Mouse (Mus musculus): Measurements from ENCODE around the gene Gsk3a. TPM values are rescaled to one million over a fixed set of nuclear protein-coding genes. Genes with fewer than 3 reads are reported as not detected.

The Gsk3a gene
- polyA plus RNA-seq, 1 experiment from 2014 or later = 4.3 TPM

GRCm38 (mm10) chr7:25278341-25279075 is 40.9 kb upstream of the Gsk3a start:
- H3K4me1 ChIP-seq (ENCODE audit: insufficient read depth) = peaks cover 66% of the 10 kb centered on the region

GRCm38 (mm10) chr7:25277998-25278340 is 40.3 kb upstream of the Gsk3a start:
- Histone ChIP-seq H3K36me3 (replicated peaks; ENCODE audit: insufficient read depth, low read length) (0 out of 2 replicates have a peak, but pooled peaks cover 3% of the 10 kb centered on the region), H3K4me3 (ENCODE audit: low read depth, low read length) (peak overlapping the region; percentile 70), H3K4me2 (ENCODE audit: low read depth, low read length) (peak overlapping the region; percentile 99), H3K27me3 (ENCODE audit: insufficient read depth, low read length) (no peaks in the 10 kb centered on the region), H3K4me1 (ENCODE audit: insufficient read depth) (peaks cover 66% of the 10 kb centered on the region), H3K27ac (ENCODE audit: low read depth) (peak overlapping the region; percentile 96), H3K9me3 (ENCODE audit: low read length) (no peaks in the 10 kb centered on the region), H3K9ac (replicated peaks) (peak overlapping the region; percentile 68)
- TF ChIP-seq EP300 (IDR thresholded peaks at IDR 0.05; ENCODE audit: low read depth) (no peak), CTCF (IDR thresholded peaks at IDR 0.05; ENCODE audit: low read depth) (no peak)
- WGBS (ENCODE audit: insufficient replicate concordance) = 9% methylated on average over 4 of the region's 4 CpGs
- no peak for ATAC-seq
- DNase-seq = no peak

More at GRCm38 (mm10) chr7:25278341-25279075, 40.9 kb upstream of the Gsk3a start:
- TF ChIP-seq EP300 (IDR thresholded peaks at IDR 0.05; ENCODE audit: low read depth) (no peak), CTCF (IDR thresholded peaks at IDR 0.05; ENCODE audit: low read depth) (peak; percentile 73)
- H3K4me3 ChIP-seq (ENCODE audit: low read depth, low read length) = peak overlapping the region; percentile 70
- peak overlapping the region; percentile 96 for H3K27ac ChIP-seq (ENCODE audit: low read depth)
- peak; percentile 58 for ATAC-seq
- H3K4me2 ChIP-seq (ENCODE audit: low read depth, low read length) = peak overlapping the region; percentile 99
- peak; percentile 88 for DNase-seq
- H3K9me3 ChIP-seq (ENCODE audit: low read length) = no peaks in the 10 kb centered on the region
- H3K27me3 ChIP-seq (ENCODE audit: insufficient read depth, low read length) = no peaks in the 10 kb centered on the region
- H3K9ac ChIP-seq (replicated peaks) = peak overlapping the region; percentile 68
- H3K36me3 ChIP-seq (replicated peaks; ENCODE audit: insufficient read depth, low read length) = 0 out of 2 replicates have a peak, but pooled peaks cover 3% of the 10 kb centered on the region
- under 1% methylated on average over 54 of the region's 60 CpGs for WGBS (ENCODE audit: insufficient replicate concordance)

GRCm38 (mm10) chr7:25277405-25277804 is 39.8 kb upstream of the Gsk3a start:
- H3K4me3 ChIP-seq (ENCODE audit: low read depth, low read length) = no peak overlapping the region
- DNase-seq (no peak), ATAC-seq (no peak)
- H3K4me2 ChIP-seq (ENCODE audit: low read depth, low read length) = peak overlapping the region; percentile 99
- H3K4me1 ChIP-seq (ENCODE audit: insufficient read depth) = peaks cover 65% of the 10 kb centered on the region
- peak overlapping the region; percentile 68; the same call in 1 of the 2 replicates for H3K9ac ChIP-seq (replicated peaks)
- no peaks in the 10 kb centered on the region for H3K9me3 ChIP-seq (ENCODE audit: low read length)
- H3K27ac ChIP-seq (ENCODE audit: low read depth) = peak overlapping the region; percentile 96; the same call in 1 of the 2 replicates
- H3K36me3 ChIP-seq (replicated peaks; ENCODE audit: insufficient read depth, low read length) = peaks cover 7% of the 10 kb centered on the region; the same call in 1 of the 2 replicates
- 92% methylated on average over 4 of the region's 4 CpGs for WGBS (ENCODE audit: insufficient replicate concordance)
- no peaks in the 10 kb centered on the region for H3K27me3 ChIP-seq (ENCODE audit: insufficient read depth, low read length)
- TF ChIP-seq EP300 (IDR thresholded peaks at IDR 0.05; ENCODE audit: low read depth) = no peak
- TF ChIP-seq CTCF (IDR thresholded peaks at IDR 0.05; ENCODE audit: low read depth) = no peak

DNA sequence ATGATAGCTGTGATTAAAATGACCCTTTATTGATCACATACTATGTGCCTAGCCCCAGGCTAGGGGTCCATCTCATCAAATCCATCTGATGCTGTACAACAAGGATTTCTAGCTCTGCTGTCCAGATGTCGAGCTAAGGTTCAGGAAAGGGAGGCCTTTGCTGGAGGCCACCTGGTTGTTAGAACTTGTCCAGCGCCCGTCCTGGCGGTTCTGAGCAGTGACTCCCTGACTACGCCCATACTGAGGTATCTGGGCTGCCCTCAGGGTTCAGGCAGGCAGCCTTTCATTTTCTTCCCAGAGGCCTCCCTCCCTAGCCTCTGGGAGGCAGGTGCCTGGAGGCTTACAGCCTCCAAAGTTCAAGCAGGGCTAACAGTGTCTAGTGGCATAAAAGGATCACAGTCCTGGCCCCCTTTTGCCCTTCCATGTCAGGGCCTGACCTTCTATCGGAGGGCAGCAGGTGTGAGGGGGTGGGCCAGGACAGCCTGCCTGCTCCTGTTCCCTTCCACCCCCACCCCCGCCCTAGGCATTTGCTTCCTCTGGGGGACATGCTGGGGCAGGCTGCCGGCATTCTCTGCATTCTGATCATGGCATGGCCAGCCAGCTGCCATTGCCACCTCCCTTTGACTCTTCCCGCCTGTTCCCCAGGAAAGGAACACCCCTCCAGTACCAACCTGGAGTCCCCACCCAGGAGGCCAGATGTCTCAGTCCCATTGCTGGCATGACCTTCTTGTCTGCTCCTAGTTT is 38.1 kb upstream of the Gsk3a start:
- 62% methylated on average over 9 of the region's 9 CpGs for WGBS (ENCODE audit: insufficient replicate concordance)
- DNase-seq (peak; percentile 15), ATAC-seq (no peak)
- H3K27me3 ChIP-seq (ENCODE audit: insufficient read depth, low read length) = no peaks in the 10 kb centered on the region
- H3K4me3 ChIP-seq (ENCODE audit: low read depth, low read length) = no peak overlapping the region
- H3K27ac ChIP-seq (ENCODE audit: low read depth) = no peak overlapping the region
- H3K4me1 ChIP-seq (ENCODE audit: insufficient read depth) = peaks cover 56% of the 10 kb centered on the region
- peak overlapping the region; percentile 34; the same call in 1 of the 2 replicates for H3K9ac ChIP-seq (replicated peaks)
- H3K9me3 ChIP-seq (ENCODE audit: low read length) = no peaks in the 10 kb centered on the region
- no peak overlapping the region for H3K4me2 ChIP-seq (ENCODE audit: low read depth, low read length)
- H3K36me3 ChIP-seq (replicated peaks; ENCODE audit: insufficient read depth, low read length) = peaks cover 20% of the 10 kb centered on the region
- TF ChIP-seq EP300 (IDR thresholded peaks at IDR 0.05; ENCODE audit: low read depth) (no peak), CTCF (IDR thresholded peaks at IDR 0.05; ENCODE audit: low read depth) (no peak)

GRCm38 (mm10) chr7:25274996-25275395 is 37.3 kb upstream of the Gsk3a start:
- Histone ChIP-seq H3K4me3 (ENCODE audit: low read depth, low read length) (no peak overlapping the region), H3K36me3 (replicated peaks; ENCODE audit: insufficient read depth, low read length) (peaks cover 20% of the 10 kb centered on the region), H3K9me3 (ENCODE audit: low read length) (no peaks in the 10 kb centered on the region), H3K4me1 (ENCODE audit: insufficient read depth) (peaks cover 52% of the 10 kb centered on the region), H3K27me3 (ENCODE audit: insufficient read depth, low read length) (no peaks in the 10 kb centered on the region), H3K27ac (ENCODE audit: low read depth) (peak overlapping the region; percentile 52; the same call in 1 of the 2 replicates), H3K9ac (replicated peaks) (peak overlapping the region; percentile 36), H3K4me2 (ENCODE audit: low read depth, low read length) (peak overlapping the region; percentile 41)
- ATAC-seq (no peak), DNase-seq (no peak)
- 88% methylated on average over 3 of the region's 3 CpGs for WGBS (ENCODE audit: insufficient replicate concordance)
- no peak for TF ChIP-seq EP300 (IDR thresholded peaks at IDR 0.05; ENCODE audit: low read depth)
- no peak for TF ChIP-seq CTCF (IDR thresholded peaks at IDR 0.05; ENCODE audit: low read depth)

DNA sequence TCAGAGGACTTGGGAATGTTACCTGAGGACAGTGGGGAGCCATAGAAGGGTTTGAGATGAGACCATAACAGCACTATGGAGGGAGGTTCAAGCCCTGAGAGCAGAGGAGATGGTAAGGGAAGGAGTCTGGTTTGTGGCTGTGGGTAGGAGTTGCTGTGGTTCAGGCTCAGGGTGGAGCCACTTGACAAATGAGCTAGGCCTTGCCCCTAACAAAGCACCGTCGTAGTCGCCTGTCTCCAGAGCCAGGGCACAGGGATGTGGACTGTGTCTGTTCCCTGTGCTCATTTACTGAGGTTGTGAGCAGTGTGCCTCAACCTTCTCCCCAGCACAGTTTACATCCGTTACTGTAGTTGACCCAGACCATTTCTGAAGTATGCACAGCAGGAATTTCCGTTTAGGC is 36.9 kb upstream of the Gsk3a start:
- H3K9ac ChIP-seq (replicated peaks) = peak overlapping the region; percentile 36
- H3K4me3 ChIP-seq (ENCODE audit: low read depth, low read length) = no peak overlapping the region
- H3K27ac ChIP-seq (ENCODE audit: low read depth) = peak overlapping the region; percentile 52
- TF ChIP-seq EP300 (IDR thresholded peaks at IDR 0.05; ENCODE audit: low read depth) (no peak), CTCF (IDR thresholded peaks at IDR 0.05; ENCODE audit: low read depth) (no peak)
- H3K4me1 ChIP-seq (ENCODE audit: insufficient read depth) = peaks cover 52% of the 10 kb centered on the region
- H3K36me3 ChIP-seq (replicated peaks; ENCODE audit: insufficient read depth, low read length) = peaks cover 20% of the 10 kb centered on the region
- H3K4me2 ChIP-seq (ENCODE audit: low read depth, low read length) = peak overlapping the region; percentile 41
- no peak for ATAC-seq
- 51% methylated on average over 5 of the region's 5 CpGs for WGBS (ENCODE audit: insufficient replicate concordance)
- no peaks in the 10 kb centered on the region for H3K9me3 ChIP-seq (ENCODE audit: low read length)
- DNase-seq = peak; percentile 21
- H3K27me3 ChIP-seq (ENCODE audit: insufficient read depth, low read length) = no peaks in the 10 kb centered on the region
